Mouse (Mus musculus) right cerebral cortex, adult 2 months (tissue): ENCODE measurements around the gene Reps2.

Experiments used
- DNase-seq, 2 experiments: peaks; one replicate each; pipeline ENCODE4 v3.0.0; 2021 to 2022; ENCODE audit warnings: low spot score in 2 of 2

Gene Reps2

GRCm38 (mm10) chrX:162643091-162643788, at the start of gene Reps2:
TSS of gene Reps2 (minus strand) at chrX:162643649.
- DNase-seq = peak; percentile 72 to 74

- DNase-seq = no peak
Observed at GRCm38 (mm10) chrX:162691272-162691671, 47.8 kb upstream of the Reps2 start.

GRCm38 (mm10) chrX:162685394-162685793, 41.9 kb upstream of the Reps2 start:
- no peak for DNase-seq

- no peak for DNase-seq
Observed at GRCm38 (mm10) chrX:162679506-162679905, 36.1 kb upstream of the Reps2 start.

- no peak for DNase-seq
Observed at GRCm38 (mm10) chrX:162678820-162679219, 35.4 kb upstream of the Reps2 start.

GRCm38 (mm10) chrX:162666166-162666565, 22.7 kb upstream of the Reps2 start:
- DNase-seq = no peak

- no peak for DNase-seq
Observed at GRCm38 (mm10) chrX:162660182-162660581, 16.7 kb upstream of the Reps2 start.

- no peak for DNase-seq
Observed at GRCm38 (mm10) chrX:162653518-162653917, 10.1 kb upstream of the Reps2 start.

- no peak for DNase-seq
Observed at GRCm38 (mm10) chrX:162652445-162652844, 9.0 kb upstream of the Reps2 start.

GRCm38 (mm10) chrX:162651125-162651524, 7.7 kb upstream of the Reps2 start:
- DNase-seq = no peak

- no peak for DNase-seq
Observed at GRCm38 (mm10) chrX:162643789-162644092, 292 bp upstream of the Reps2 start.

GRCm38 (mm10) chrX:162642402-162643090, 903 bp downstream of the Reps2 start:
- DNase-seq = no peak

- DNase-seq = no peak
Observed at GRCm38 (mm10) chrX:162641764-162642163, 1.7 kb downstream of the Reps2 start.

GRCm38 (mm10) chrX:162635159-162635558, 8.3 kb downstream of the Reps2 start:
- no peak for DNase-seq

- no peak for DNase-seq
Observed at GRCm38 (mm10) chrX:162622091-162622437, 21.4 kb downstream of the Reps2 start.

GRCm38 (mm10) chrX:162621194-162622090, 22.0 kb downstream of the Reps2 start:
- DNase-seq = peak in 1 of 2 experiments; percentile 15

GRCm38 (mm10) chrX:162619705-162620104, 23.7 kb downstream of the Reps2 start:
- no peak for DNase-seq

GRCm38 (mm10) chrX:162618547-162618946, 24.9 kb downstream of the Reps2 start:
- no peak for DNase-seq

- no peak for DNase-seq
Observed at GRCm38 (mm10) chrX:162606113-162606512, 37.3 kb downstream of the Reps2 start.

GRCm38 (mm10) chrX:162599666-162600065, 43.8 kb downstream of the Reps2 start:
- DNase-seq = no peak

GRCm38 (mm10) chrX:162591005-162591801, 52.2 kb downstream of the Reps2 start:
- DNase-seq = no peak
